Mouse (Mus musculus) heart, adult 2 months (tissue): ENCODE measurements at regions not wholly inside any gene's neighbourhood (a gene's known extent, or its start where the extent isn't known, plus 50 kb on each side); places are given as distances from the start of the nearest gene placed in this dataset.

Source experiments
- CTCF ChIP-seq: fragments of 200-600 bp; IDR thresholded peaks from 2 replicates; pipeline ENCODE4 v1.8.1; 2022; ENCODE audit warnings: antibody characterized with exemption, mild to moderate bottlenecking, moderate library complexity
- POLR2A ChIP-seq: fragments of 200-500 bp; IDR thresholded peaks from 2 replicates; pipeline ENCODE4 v1.6.1; 2011; ENCODE audit warnings: mild to moderate bottlenecking, low read depth, low read length, control low read depth; ENCODE audit not compliant: insufficient read depth

GRCm38 (mm10) chr2:6265117-6265516 is 52.3 kb upstream of the Echdc3 start:
- TF ChIP-seq POLR2A: no peak
- no peak for TF ChIP-seq CTCF
